Mouse (Mus musculus) heart, postnatal 0 days (tissue): ENCODE measurements around the gene B3galt1. TPM values are rescaled to one million over a fixed set of nuclear protein-coding genes. Genes with fewer than 3 reads are reported as not detected.

ENCODE experiments used
- ATAC-seq: fragments of 200-750 bp; cut with Nextera tagmentation; 2 replicates; pipeline ENCODE4 v1.8.0; 2017; ENCODE audit warnings: low read depth, moderate number of reproducible peaks, moderate library complexity; ENCODE audit not compliant: insufficient read depth
- DNase-seq: peaks from one replicate; pipeline ENCODE4 v3.0.0-alpha.2; 2016; ENCODE audit warnings: low spot score
- H3K27ac ChIP-seq: fragments of 300-500 bp; sonication (generic); 2 replicates; pipeline ENCODE4 v1.5.1; 2014; ENCODE audit warnings: low read depth, mild to moderate bottlenecking
- H3K27me3 ChIP-seq: fragments of 300-500 bp; sonication (generic); 2 replicates; pipeline ENCODE4 v1.6.1; 2014; ENCODE audit warnings: low read length, mixed read lengths; ENCODE audit not compliant: control insufficient read depth, insufficient read depth
- H3K36me3 ChIP-seq: fragments of 300-500 bp; sonication (generic); replicated peaks from 2 replicates; pipeline ENCODE4 v1.6.1; 2014; ENCODE audit warnings: low read length, mixed read lengths; ENCODE audit not compliant: control insufficient read depth, insufficient read depth
- H3K4me1 ChIP-seq: fragments of 300-500 bp; sonication (generic); 2 replicates; pipeline ENCODE4 v1.6.1; 2014; ENCODE audit warnings: antibody characterized with exemption; ENCODE audit not compliant: control insufficient read depth, insufficient read depth
- H3K4me2 ChIP-seq: fragments of 300-500 bp; sonication (generic); 2 replicates; pipeline ENCODE4 v1.6.1; 2014; ENCODE audit warnings: low read depth, mild to moderate bottlenecking, low read length, moderate library complexity
- H3K4me3 ChIP-seq: fragments of 300-500 bp; sonication (generic); 2 replicates; pipeline ENCODE4 v1.5.1; 2014; ENCODE audit warnings: low read depth, low read length
- H3K9ac ChIP-seq: fragments of 300-500 bp; sonication (generic); replicated peaks from 2 replicates; pipeline ENCODE4 v1.6.1; 2014; ENCODE audit warnings: low read depth, low read length, mixed read lengths
- H3K9me3 ChIP-seq: fragments of 300-500 bp; sonication (generic); replicated peaks from 2 replicates; pipeline ENCODE4 v1.6.1; 2016; ENCODE audit warnings: low read length; ENCODE audit not compliant: control insufficient read depth
- CTCF ChIP-seq: IDR thresholded peaks from 2 replicates; pipeline ENCODE4 v1.5.1; 2016; ENCODE audit warnings: antibody characterized with exemption, control low read depth, low read depth
- EP300 ChIP-seq: IDR thresholded peaks from 2 replicates; pipeline ENCODE4 v1.6.1; 2016; ENCODE audit warnings: antibody characterized with exemption, low read depth
- WGBS: fragments of 180-500 bp; shearing (Covaris S2); extraction: QIAGEN DNeasy Blood & Tissue Kit; methylation state at CpG from one replicate; pipeline ENCODE4 v1.1.7; 2014; 5-methylcytosine and 5-hydroxymethylcytosine counted together
- polyA plus RNA-seq: library from polyadenylated mRNA; unstranded; fragments of >200 nt; fragmentation: Nextera tagmentation; extraction: Ambion mirVana; gene quantifications from 2 replicates; pipeline ENCODE4 v1.2.1, GENCODE M21; 2015
- total RNA-seq: library from RNA; depleted of rRNA; stranded (reverse); fragments of >200 nt; gene quantifications from 2 replicates; pipeline ENCODE4 v1.2.3, GENCODE M21; 2014; ENCODE audit warnings: low replicate concordance

Gene B3galt1
- total and polyA plus RNA-seq, 2 experiments from 2014 or later = 0.57 to 2.7 TPM

DNA sequence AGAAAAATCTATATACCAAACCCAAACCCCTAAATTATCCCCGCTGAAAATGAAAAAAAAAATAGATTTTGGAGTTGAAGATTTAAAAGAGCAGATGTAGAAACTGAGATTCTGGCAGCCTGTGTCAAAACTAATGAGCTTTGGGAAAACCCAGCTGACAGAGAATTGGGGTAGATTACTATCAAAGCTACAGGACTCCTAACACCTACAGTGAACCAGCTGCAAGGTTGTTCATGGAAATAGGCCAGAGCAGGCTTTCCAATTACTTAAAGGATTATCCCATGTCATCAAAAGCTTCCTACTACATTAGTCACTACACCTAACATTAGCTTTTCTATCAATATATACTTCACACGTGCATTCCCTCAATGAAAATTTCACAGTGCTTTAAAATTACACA, 165.1 kb downstream of the B3galt1 start:
- Histone ChIP-seq H3K9ac (no peak overlapping the region), H3K4me2 (no peak overlapping the region), H3K27ac (no peak overlapping the region), H3K9me3 (no peaks in the 10 kb centered on the region), H3K27me3 (no peaks in the 10 kb centered on the region), H3K4me3 (no peak overlapping the region), H3K36me3 (no peaks in the 10 kb centered on the region), H3K4me1 (no peaks in the 10 kb centered on the region)
- TF ChIP-seq CTCF (no peak), EP300 (no peak)
- no peak for ATAC-seq
- 82% methylated on average over 2 of the region's 2 CpGs for WGBS
- no peak for DNase-seq

DNA sequence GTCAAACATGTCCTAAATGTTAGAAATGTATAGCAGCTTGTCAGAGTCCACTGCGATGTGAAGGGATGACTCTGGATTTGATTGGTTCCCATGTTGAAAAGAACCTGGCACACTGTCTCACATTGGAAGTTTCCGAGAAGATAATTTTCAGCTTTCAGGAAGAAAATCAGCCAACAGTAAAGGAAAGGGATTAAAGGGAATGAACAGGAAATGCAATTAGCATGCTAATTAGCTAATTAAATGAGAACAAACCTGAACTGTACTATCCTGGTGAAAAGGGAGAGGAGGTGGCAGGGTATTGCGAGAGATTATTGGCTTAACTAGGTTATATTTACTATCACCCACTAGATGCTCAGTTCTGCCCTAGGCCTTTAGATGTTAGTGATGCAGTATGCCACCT, 185.9 kb downstream of the B3galt1 start:
- no peaks in the 10 kb centered on the region for H3K27me3 ChIP-seq
- no peaks in the 10 kb centered on the region for H3K36me3 ChIP-seq
- no peaks in the 10 kb centered on the region for H3K4me1 ChIP-seq
- no peak for DNase-seq
- no peak overlapping the region for H3K27ac ChIP-seq
- WGBS = 90% methylated on average over 3 of the region's 3 CpGs
- no peaks in the 10 kb centered on the region for H3K9me3 ChIP-seq
- H3K4me3 ChIP-seq = no peak overlapping the region
- no peak overlapping the region for H3K9ac ChIP-seq
- TF ChIP-seq CTCF (no peak), EP300 (no peak)
- H3K4me2 ChIP-seq = no peak overlapping the region
- no peak for ATAC-seq

DNA sequence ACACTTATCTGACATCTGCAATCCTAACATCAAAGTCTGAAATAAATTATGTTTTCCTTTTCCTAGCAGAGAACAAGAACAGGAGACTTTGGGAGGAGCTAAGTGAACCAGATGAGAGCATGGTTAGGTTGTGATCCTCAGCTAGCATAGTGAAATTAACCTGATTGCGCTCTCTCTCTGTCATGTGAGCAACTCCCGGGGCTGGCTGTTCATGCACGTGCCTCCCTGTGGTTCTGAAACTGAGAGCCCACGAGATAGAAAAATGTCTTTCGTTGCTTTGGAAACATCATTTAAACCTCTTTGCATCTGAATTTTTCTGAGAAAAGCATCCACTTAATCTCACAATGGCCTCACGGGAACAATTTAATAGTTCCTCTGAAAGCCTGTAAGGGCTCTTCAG, 190.8 kb downstream of the B3galt1 start:
- no peak overlapping the region for H3K27ac ChIP-seq
- H3K4me3 ChIP-seq = no peak overlapping the region
- no peaks in the 10 kb centered on the region for H3K36me3 ChIP-seq
- H3K27me3 ChIP-seq = no peaks in the 10 kb centered on the region
- DNase-seq = no peak
- H3K4me1 ChIP-seq = no peaks in the 10 kb centered on the region
- no peaks in the 10 kb centered on the region for H3K9me3 ChIP-seq
- H3K9ac ChIP-seq = no peak overlapping the region
- 72% methylated on average over 6 of the region's 6 CpGs for WGBS
- no peak for ATAC-seq
- H3K4me2 ChIP-seq = no peak overlapping the region
- TF ChIP-seq EP300 = no peak
- TF ChIP-seq CTCF = no peak

- H3K4me1 ChIP-seq = no peaks in the 10 kb centered on the region
- no peaks in the 10 kb centered on the region for H3K36me3 ChIP-seq
- no peaks in the 10 kb centered on the region for H3K9me3 ChIP-seq
- no peaks in the 10 kb centered on the region for H3K27me3 ChIP-seq
- DNase-seq (no peak), ATAC-seq (no peak)
- H3K9ac ChIP-seq = no peak overlapping the region
- no peak overlapping the region for H3K4me2 ChIP-seq
- no peak overlapping the region for H3K27ac ChIP-seq
- 65% methylated on average over 3 of the region's 3 CpGs for WGBS
- TF ChIP-seq EP300 (no peak), CTCF (no peak)
- no peak overlapping the region for H3K4me3 ChIP-seq
These were observed 221.9 kb downstream of the B3galt1 start for GRCm38 (mm10) chr2:67787536-67787935.

DNA sequence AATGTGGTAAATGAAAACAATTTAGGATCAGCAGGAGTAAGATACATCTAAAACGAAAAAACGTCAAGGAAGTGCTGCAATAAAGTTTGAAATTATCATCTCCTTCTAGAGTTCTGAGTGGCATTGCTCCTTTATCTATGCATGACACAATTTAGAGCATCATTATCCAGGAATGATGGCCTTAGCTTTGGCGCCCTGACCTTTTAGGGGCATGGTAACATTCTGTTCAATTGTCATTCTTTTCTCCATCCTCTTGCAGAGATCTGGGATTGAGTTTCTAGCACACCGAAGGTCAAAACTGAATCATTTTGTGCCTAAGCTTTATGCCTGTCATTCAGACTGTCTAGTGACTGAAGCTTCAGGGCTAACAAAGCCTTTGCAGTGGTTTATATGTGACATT, 231.9 kb downstream of the B3galt1 start:
- no peak overlapping the region for H3K27ac ChIP-seq

DNA sequence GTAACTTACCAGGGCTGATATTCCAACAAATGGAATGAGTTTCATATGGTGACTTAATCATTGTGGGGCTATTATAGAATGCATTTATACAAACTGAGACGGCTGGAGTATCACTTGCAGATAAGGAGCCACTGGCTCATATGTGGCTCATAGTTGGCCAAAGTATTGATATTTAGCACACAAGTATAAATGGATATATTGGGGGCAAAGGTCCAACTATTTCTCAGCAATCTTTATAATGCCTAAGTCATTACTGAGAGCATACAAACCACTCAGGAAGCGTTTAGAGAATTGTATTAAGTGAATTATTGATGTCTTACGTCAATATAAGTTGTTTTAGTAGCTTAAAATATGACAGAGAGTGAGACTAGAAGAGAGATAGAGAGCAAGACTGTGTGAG, 234.3 kb downstream of the B3galt1 start:
- 72% methylated on average over 3 of the region's 3 CpGs for WGBS
- DNase-seq (no peak), ATAC-seq (no peak)
- no peaks in the 10 kb centered on the region for H3K4me1 ChIP-seq
- H3K9me3 ChIP-seq = no peaks in the 10 kb centered on the region; the same call in 1 of the 2 replicates
- no peaks in the 10 kb centered on the region for H3K36me3 ChIP-seq
- no peak overlapping the region for H3K4me3 ChIP-seq
- H3K27ac ChIP-seq = no peak overlapping the region
- H3K4me2 ChIP-seq = no peak overlapping the region
- H3K27me3 ChIP-seq = no peaks in the 10 kb centered on the region
- no peak overlapping the region for H3K9ac ChIP-seq
- TF ChIP-seq CTCF = no peak
- TF ChIP-seq EP300 = no peak

More for the DNA sequence above, 231.9 kb downstream of the B3galt1 start:
- no peak for TF ChIP-seq CTCF
- no peak for TF ChIP-seq EP300
- H3K4me2 ChIP-seq = no peak overlapping the region
- H3K9me3 ChIP-seq = no peaks in the 10 kb centered on the region; the same call in 1 of the 2 replicates
- no peak overlapping the region for H3K9ac ChIP-seq
- DNase-seq (no peak), ATAC-seq (no peak)
- H3K4me3 ChIP-seq = no peak overlapping the region
- WGBS = 76% methylated on average over 4 of the region's 4 CpGs
- no peaks in the 10 kb centered on the region for H3K4me1 ChIP-seq
- H3K27me3 ChIP-seq = no peaks in the 10 kb centered on the region
- no peaks in the 10 kb centered on the region for H3K36me3 ChIP-seq
